Mouse (Mus musculus) common myeloid progenitor, adult 5-6 weeks (primary cell): ENCODE results near the gene Pop5. TPM values are rescaled to one million over a fixed set of nuclear protein-coding genes. Genes with fewer than 3 reads are reported as not detected.

Experiments
- ATAC-seq: replicated peaks from 2 replicates; pipeline ENCODE4 v1.8.0; 2016; ENCODE audit warnings: low read depth, mild to moderate bottlenecking, moderate TSS enrichment, inconsistent platforms; ENCODE audit not compliant: poor library complexity, severe bottlenecking
- total RNA-seq: library from RNA; stranded (forward); fragments of 200-1000, 187-1606 nt; gene quantifications from 2 replicates; pipeline ENCODE4 v1.2.3, GENCODE M21; 2017

Gene Pop5
- total RNA-seq, 1 experiment from 2014 or later = 75.6 TPM

GRCm38 (mm10) chr5:115284735-115285134, 49.1 kb downstream of the Pop5 start:
- 0 out of 2 replicates have a peak, but pooled peaks have one; percentile 32 for ATAC-seq

GRCm38 (mm10) chr5:115294173-115294572, 58.5 kb downstream of the Pop5 start:
- no peak for ATAC-seq

Other genes with a start within 250 kb of the Pop5 start
- gene Sppl3, start 224.7 kb upstream of the Pop5 start, total RNA-seq = 30.9 and 34.4 TPM in 2 replicates
- 1.2 TPM in 1 of 2 replicates, not detected in the other for gene Gm10401, start 137.5 kb upstream of the Pop5 start, total RNA-seq
- 19.5 and 32.2 TPM in 2 replicates for gene Acads, start 116.5 kb upstream of the Pop5 start, total RNA-seq
- 11.1 and 14.7 TPM in 2 replicates for gene Unc119b, start 100.9 kb upstream of the Pop5 start, total RNA-seq
- gene Mlec, start 77.7 kb upstream of the Pop5 start, total RNA-seq = 186 and 210 TPM in 2 replicates
- gene Cabp1, start 41.5 kb upstream of the Pop5 start, total RNA-seq = not detected in 2 replicates
- gene Rnf10, start 37.1 kb downstream of the Pop5 start, total RNA-seq = 56.3 and 72.0 TPM in 2 replicates
- 38.4 and 43.7 TPM in 2 replicates for gene Coq5, start 43.8 kb downstream of the Pop5 start, total RNA-seq
- 257 and 310 TPM in 2 replicates for gene Dynll1, start 65.2 kb downstream of the Pop5 start, total RNA-seq
- 74.3 and 92.1 TPM in 2 replicates for gene Srsf9, start 91.3 kb downstream of the Pop5 start, total RNA-seq
- gene Gatc, start 105.3 kb downstream of the Pop5 start, total RNA-seq = 15.0 and 19.9 TPM in 2 replicates
- gene Triap1, start 105.4 kb downstream of the Pop5 start, total RNA-seq = 18.7 and 19.6 TPM in 2 replicates
- gene Cox6a1, start 113.1 kb downstream of the Pop5 start, total RNA-seq = 79.8 and 95.6 TPM in 2 replicates
- gene Msi1, start 193.8 kb downstream of the Pop5 start, total RNA-seq = not detected in 2 replicates
- not detected in 2 replicates for gene Pla2g1b, start 230.4 kb downstream of the Pop5 start, total RNA-seq
- gene Sirt4, start 248.9 kb downstream of the Pop5 start, total RNA-seq = 3.6 and 14.3 TPM in 2 replicates